Mouse (Mus musculus) MEL (cell line): ENCODE data around the gene Fhad1.

ENCODE experiments used
- CTCF ChIP-seq, 3 experiments: IDR thresholded peaks in 2 of 3; conservative IDR thresholded peaks in 1 of 3; 2 replicates each; pipeline ENCODE4 v1.5.1; 2011 to 2012; ENCODE audit warnings: low read length in 3 of 3, low read depth in 2 of 3, mild to moderate bottlenecking in 2 of 3, improper control_type of control experiment in 1 of 3, inconsistent platforms in 1 of 3, mixed read lengths in 1 of 3, moderate library complexity in 1 of 3; ENCODE audit not compliant: control insufficient read depth in 1 of 3, insufficient read depth in 1 of 3, poor library complexity in 1 of 3, severe bottlenecking in 1 of 3
- ELF1 ChIP-seq: IDR thresholded peaks from 2 replicates; pipeline ENCODE4 v1.6.1; 2014; ENCODE audit warnings: low read depth, mild to moderate bottlenecking, inconsistent platforms, low read length, improper control_type of control experiment, moderate library complexity
- EP300 ChIP-seq, 2 experiments: IDR thresholded peaks; 2 replicates each; pipeline ENCODE4 v1.6.1; 2011; ENCODE audit warnings: improper control_type of control experiment in 2 of 2, low read length in 2 of 2, low read depth in 1 of 2, mild to moderate bottlenecking in 1 of 2
- GABPA ChIP-seq: IDR thresholded peaks from 2 replicates; pipeline ENCODE4 v1.6.1; 2012; ENCODE audit warnings: low read depth, mild to moderate bottlenecking, inconsistent platforms, low read length, improper control_type of control experiment, moderate library complexity
- GATA1 ChIP-seq: IDR thresholded peaks from 2 replicates; pipeline ENCODE4 v1.6.1; 2011; ENCODE audit warnings: low read depth, low read length, improper control_type of control experiment
- MXI1 ChIP-seq: IDR thresholded peaks from 2 replicates; pipeline ENCODE4 v1.6.1; 2011; ENCODE audit warnings: mild to moderate bottlenecking, low read depth, low read length, improper control_type of control experiment
- POLR2A ChIP-seq, 2 experiments: IDR thresholded peaks; 2 replicates each; pipeline ENCODE4 v1.6.1; 2011 to 2012; ENCODE audit warnings: low read length in 2 of 2, mild to moderate bottlenecking in 2 of 2, control low read depth in 1 of 2, improper control_type of control experiment in 1 of 2, low read depth in 1 of 2, moderate library complexity in 1 of 2; ENCODE audit not compliant: control insufficient read depth in 1 of 2, insufficient read depth in 1 of 2, poor library complexity in 1 of 2
- SIN3A ChIP-seq: IDR thresholded peaks from 2 replicates; pipeline ENCODE4 v1.6.1; 2012; ENCODE audit warnings: low read length, improper control_type of control experiment, inconsistent platforms
- TAL1 ChIP-seq: IDR thresholded peaks from 2 replicates; pipeline ENCODE4 v1.6.1; 2012; ENCODE audit warnings: mild to moderate bottlenecking, inconsistent platforms, low read length, moderate library complexity, mixed read lengths
- TBP ChIP-seq: IDR thresholded peaks from 2 replicates; pipeline ENCODE4 v1.8.0; 2011; ENCODE audit warnings: low read depth, low read length, improper control_type of control experiment
- UBTF ChIP-seq: IDR thresholded peaks from 2 replicates; pipeline ENCODE4 v1.6.1; 2012; ENCODE audit warnings: low read depth, mild to moderate bottlenecking, inconsistent platforms, low read length, improper control_type of control experiment, moderate library complexity, borderline replicate concordance; ENCODE audit not compliant: insufficient read depth

- TF ChIP-seq POLR2A (IDR thresholded peaks at IDR 0.05; ENCODE audit: control insufficient read depth in 1 of 2, insufficient read depth in 1 of 2, low read depth in 1 of 2, low read length in 2 of 2, poor library complexity in 1 of 2) (no peak), EP300 (IDR thresholded peaks at IDR 0.05; ENCODE audit: low read depth in 1 of 2, low read length in 2 of 2) (no peak), GABPA (no peak), TAL1 (no peak), SIN3A (no peak), CTCF (IDR thresholded peaks at IDR 0.05 in 2 of 3, conservative IDR thresholded peaks at IDR 0.05 in 1 of 3; ENCODE audit: control insufficient read depth in 1 of 3, insufficient read depth in 1 of 3, low read depth in 2 of 3, low read length in 3 of 3, poor library complexity in 1 of 3, severe bottlenecking in 1 of 3) (no peak), TBP (no peak), ELF1 (no peak), MXI1 (no peak), UBTF (no peak), GATA1 (no peak)
These were observed 61.6 kb downstream of the Fhad1 start for GRCm38 (mm10) chr4:141953291-141953690.
